Mouse (Mus musculus) cerebellum, adult 18-20 months (tissue): ENCODE measurements around the gene Cox20.
"Not testable (repeated sequence)": the region's sequence is repeated elsewhere in the genome, so short reads cannot be mapped to it uniquely, and the experiment has no call there.

Experiments used
- DNase-seq, 2 experiments: peaks; one replicate each; pipeline ENCODE4 v3.0.0; 2021

Gene Cox20

GRCm38 (mm10) chr1:178318389-178319184 lies at the start of gene Cox20:
TSS of gene Cox20 (plus strand) at chr1:178319130.
- peak; percentile 95 to 97 for DNase-seq

DNA sequence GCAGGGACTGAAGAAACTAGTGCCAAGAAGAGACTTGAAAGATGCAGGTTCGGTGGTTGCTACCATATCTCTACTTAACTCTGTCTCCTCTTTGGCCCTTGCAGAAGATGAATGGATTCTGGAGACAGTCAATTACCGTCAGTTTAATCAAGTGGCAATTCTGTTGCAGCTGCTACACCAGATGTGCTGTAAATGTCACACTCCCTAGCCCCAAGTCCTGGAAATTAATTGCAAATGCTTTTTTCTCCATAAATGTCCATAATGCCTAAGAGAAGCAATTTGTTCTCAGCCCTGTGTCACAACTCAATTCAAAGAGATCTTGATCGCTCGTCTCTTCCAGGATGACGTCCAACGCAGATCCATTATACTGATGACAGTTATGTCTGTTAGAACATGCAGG lies 48.3 kb upstream of the Cox20 start:
- no peak for DNase-seq

DNA sequence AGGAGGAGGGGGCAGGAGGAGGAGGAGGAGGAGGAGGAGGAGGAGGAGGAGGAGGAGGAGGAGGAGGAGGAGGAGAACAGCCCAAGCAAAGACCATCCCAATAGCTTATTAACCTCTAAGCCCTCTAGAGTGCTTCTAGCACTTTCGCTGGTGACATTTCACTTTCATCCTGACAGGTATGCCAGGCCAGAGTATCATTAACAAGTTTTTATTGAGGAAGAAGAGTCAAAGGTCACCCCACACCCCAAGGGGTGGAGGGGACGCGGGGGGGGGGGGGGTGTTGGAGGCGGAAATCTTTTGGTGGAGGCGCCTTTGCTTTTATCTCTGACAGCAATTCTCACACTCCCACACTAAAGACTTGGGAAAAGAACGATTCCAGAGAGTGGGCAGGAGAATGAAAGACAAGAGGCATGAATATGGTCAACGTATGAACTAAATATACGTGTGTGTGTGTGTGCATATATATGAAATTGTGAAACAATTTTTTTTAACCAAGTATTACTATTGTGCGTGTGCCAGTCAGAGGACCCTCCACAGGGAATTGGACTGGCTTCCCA lies 43.7 kb upstream of the Cox20 start:
- DNase-seq = no peak

DNA sequence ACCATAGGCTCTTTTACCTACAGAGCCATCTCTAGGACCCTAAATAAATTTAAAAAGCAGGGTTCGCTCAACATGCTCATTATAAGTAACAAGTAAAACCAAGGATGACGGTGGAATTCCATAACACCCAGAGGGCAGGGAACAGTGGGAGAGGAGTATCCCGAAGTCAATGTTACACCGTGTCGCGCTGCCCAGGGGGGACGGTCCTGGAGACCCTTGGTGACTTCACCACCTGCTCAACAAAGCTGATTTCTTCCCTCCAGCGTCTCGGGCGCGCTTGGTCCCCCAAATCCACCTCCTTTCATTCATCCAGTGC lies 43.2 kb upstream of the Cox20 start:
- DNase-seq = no peak

DNA sequence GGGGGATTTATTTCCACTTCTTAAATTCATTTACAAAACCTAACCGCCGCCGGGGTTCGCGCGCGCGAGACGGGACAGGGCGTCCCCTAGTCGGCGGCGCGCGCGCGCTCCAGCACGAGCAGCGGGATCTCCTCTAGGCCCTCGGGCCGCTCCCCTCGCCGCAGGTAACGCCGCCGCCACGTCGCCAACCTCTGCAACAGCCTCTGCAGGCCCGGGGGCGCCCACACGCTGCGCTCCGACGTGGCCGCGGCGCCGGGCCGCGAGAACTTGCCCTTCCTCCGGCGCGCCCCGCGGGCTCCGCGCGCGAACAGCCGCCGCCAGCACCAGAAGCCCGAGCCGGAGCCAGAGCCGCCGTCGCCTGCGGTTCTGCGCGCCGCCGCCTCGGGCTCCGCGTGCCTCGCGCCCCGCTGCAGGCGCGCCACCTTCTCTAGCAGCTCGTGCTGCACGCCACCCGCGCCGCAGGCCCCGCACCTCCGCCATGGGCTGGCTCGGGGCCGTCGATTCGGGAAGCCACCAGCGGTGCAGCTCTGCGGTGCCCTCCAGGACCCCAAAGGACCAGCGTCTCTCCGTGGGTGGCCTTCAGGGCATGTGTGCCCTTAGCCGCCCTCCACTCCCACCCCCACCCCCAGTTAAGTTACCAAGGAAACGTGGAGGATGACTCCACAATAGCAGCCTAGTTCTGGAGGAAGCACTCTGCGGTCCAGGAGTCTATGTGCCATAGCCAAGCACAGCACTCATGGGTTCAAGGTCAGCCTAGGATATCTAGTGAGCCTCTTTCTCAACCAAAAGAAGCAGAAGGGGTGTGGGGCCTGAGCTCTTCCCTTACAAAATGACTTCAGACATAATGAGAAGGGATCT lies 42.6 kb upstream of the Cox20 start:
- DNase-seq = peak; percentile 68 to 79

DNA sequence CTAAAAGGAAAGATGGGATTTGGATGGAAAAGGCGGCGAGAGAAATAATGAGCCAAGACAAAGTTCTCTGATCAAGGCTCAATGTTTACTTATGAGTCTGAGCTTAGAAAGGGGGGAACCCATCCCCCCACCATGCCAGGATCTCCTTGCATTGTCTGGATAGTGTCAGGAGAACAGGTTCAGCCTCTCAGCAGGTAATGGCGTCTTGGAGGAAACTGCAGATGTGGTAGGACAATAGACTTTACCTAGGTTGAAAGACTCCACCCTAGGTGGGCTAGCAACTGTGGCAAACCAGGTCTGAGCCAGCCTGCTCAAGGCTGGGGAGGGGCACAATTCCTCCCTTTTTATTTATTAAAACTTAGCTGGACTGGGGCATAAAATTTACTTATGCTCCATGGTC lies 35.6 kb upstream of the Cox20 start:
- not testable (repeated sequence) for DNase-seq

GRCm38 (mm10) chr1:178283946-178284720 lies 34.8 kb upstream of the Cox20 start:
- no peak for DNase-seq

DNA sequence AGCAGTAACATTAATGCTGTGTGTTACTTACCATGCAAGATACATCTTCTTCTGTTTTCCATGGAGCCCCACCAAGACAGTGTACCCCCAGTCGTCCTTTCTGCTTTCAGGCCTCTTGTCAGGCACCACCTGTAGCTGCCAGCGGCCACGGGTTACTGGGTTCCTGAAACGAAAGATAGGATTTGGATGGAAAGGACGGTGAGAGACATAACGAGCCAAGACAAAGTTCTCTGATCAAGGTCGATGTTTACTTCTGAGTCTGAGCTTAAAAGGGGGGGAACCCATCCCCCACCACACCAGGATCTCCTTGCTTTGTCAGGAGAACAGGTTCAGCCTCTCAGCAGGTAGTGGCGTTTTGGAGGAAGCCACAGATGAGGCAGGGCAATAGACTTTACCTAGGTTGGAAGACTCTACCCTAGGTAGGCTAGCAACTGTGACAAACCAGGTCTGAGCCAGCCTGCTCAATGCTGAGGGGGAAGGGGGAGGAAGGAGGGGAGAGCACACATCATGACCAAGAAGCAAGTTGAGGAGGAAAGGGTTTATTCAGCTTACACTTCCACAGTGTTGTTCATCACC lies 31.2 kb upstream of the Cox20 start:
- no peak for DNase-seq

- no peak for DNase-seq
Measured at GRCm38 (mm10) chr1:178291716-178292115, 27.2 kb upstream of the Cox20 start.

DNA sequence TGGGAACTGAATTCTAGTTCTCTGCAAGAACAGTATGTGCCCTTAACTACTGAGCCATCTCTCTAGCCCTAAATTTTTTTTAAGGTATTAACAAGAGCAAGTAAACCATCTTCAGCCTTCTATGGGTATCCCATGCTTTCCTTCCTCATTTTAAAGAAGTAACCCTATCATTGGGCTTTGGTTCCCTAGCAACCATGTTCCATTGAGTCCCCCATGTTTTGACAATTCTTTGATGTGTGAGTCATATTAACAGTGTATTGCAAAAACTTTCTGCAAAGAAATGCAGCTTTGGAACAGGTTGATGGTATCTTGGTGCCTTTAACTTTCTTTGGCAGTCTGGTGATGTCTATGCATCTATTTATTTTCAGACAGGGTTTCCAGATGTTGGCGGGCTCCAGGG lies 24.9 kb upstream of the Cox20 start:
- DNase-seq = no peak

DNA sequence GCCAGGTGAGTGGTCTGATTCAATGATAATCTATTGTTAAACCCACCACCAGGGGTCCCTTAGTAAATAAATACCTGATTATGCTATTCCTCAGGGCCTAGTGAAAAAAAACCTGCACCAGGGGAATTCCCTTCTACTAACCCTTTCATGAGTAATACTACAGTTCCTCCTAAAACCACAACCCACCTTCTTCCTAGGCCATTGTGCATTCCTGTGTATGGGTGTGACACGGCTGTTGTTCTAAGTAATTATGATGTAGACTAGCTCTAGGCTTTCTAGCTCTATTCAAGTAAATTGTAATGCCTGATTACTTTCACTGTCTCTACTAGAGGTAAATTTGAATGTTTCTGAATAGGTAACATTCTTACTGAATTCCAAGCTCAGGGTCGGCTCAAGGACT lies 17.7 kb upstream of the Cox20 start:
- DNase-seq = not testable (repeated sequence)

GRCm38 (mm10) chr1:178303425-178303824 lies 15.5 kb upstream of the Cox20 start:
- peak; percentile 72 to 82 for DNase-seq

DNA sequence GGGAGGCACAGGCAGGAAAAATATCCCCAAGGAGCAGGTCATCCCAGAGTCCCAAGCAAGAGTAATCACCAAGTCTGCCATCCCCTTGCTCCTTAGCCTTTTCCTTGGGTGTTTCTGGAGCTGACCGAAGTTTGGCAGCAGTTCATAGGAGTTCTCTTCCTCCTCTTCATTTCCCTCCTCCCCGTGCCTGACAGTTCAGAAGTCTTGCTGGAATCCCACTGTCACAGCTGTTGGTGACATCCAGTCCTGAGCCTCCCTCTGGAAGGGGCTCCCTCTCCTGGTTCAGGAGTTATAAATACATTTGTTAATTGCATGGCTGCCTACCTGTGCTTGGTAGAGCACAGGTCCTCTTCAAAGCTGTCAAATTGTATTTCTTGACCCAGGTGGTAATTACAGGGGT lies 9.4 kb upstream of the Cox20 start:
- DNase-seq = no peak

DNA sequence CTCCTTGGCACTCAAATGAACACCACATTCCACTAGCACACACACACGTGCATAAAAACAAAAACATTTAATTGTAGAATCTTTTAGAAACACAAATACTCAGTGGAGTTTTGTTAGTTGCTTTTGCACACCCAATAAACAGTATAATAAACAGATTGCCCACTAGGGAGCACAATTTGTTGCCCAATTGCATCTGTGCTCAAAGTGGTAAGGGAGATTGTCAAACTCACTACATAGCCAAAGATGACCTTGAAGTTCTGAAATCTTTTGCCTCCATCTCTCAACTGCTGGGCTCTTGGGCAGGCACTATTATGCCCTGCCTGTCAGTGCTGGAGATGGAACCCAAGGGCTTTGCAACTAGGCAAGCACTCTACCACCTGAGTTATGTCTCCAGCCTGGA lies 8.8 kb upstream of the Cox20 start:
- DNase-seq = no peak

GRCm38 (mm10) chr1:178313039-178313597 lies 5.8 kb upstream of the Cox20 start:
- no peak for DNase-seq

- DNase-seq = no peak
Measured at GRCm38 (mm10) chr1:178314236-178314635, 4.7 kb upstream of the Cox20 start.

GRCm38 (mm10) chr1:178317275-178318001 lies 1.5 kb upstream of the Cox20 start:
- no peak for DNase-seq

DNA sequence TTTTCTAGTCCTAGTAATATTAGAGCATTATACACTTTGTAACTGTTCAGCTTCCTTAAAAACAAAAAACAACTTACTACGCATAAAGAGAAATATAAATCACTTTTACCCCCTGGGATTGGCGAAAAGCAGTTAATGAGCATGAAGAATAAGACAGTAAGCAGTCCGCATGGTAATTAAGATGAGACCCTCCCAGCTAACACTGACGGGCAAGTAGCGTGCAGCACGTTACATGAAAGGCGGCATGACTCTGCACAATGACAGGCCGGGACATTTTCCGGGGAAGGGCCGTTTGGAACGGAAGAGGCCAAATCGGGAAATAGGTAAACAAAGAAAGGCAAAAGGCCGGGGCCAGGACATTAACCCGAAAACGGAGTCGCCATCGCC lies 935 bp upstream of the Cox20 start:
- DNase-seq = no peak

GRCm38 (mm10) chr1:178319295-178320037 lies 536 bp downstream of the Cox20 start:
- DNase-seq = peak in 1 of 2 experiments; percentile 34

GRCm38 (mm10) chr1:178320038-178320722 lies 1.2 kb downstream of the Cox20 start:
- no peak for DNase-seq
